In the genomic region with DNA sequence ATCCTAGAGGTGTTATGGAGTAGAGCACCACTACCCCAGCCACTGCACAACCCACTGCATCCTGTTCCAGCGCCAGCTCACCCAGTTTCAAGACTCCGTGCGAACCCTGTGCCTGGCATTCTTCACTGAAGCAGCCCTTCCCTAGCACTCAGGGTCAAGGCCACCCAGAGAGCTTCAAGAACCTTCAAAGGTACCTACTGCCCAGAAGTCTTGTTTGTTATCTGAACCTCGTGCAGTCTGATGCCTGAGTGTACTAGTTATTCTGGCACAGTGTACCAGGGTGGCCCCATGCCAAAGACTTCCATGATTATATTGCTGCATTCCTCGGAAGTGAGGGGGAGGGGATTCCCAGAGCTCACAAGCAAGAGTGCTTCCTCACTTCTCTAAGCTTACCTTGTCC, we compare ENCODE assay signal across 11 mouse cellular contexts. TPM values are rescaled to one million over a fixed set of nuclear protein-coding genes. Genes with fewer than 3 reads are reported as not detected.
DNase-seq lines count a peak whose midpoint lies in the region; ATAC-seq and TF ChIP-seq lines count a peak whose summit lies in the region.
"Had no signal": no experiment of that assay in that cellular context is flagged by ENCODE, and none has a peak within 500 bp of the region (broad histone marks: within the 10 kb centered on the region; RNA-seq: fewer than 3 reads in every experiment).

No protein-coding gene starts in this region.

- no peaks in the 10 kb centered on the region for H3K9me3 ChIP-seq in heart, postnatal 0 days (replicated peaks; ENCODE audit: control insufficient read depth, low read length)
- no peaks in the 10 kb centered on the region for H3K9me3 ChIP-seq in liver, embryonic 11.5 days (ENCODE audit: control insufficient read depth, low read length)
- H3K9me3 ChIP-seq: megakaryocyte, embryonic 14.5 days had no signal

- H3K36me3 ChIP-seq in heart, postnatal 0 days (replicated peaks; ENCODE audit: control insufficient read depth, insufficient read depth, low read length) = no peaks in the 10 kb centered on the region
- no peaks in the 10 kb centered on the region for H3K36me3 ChIP-seq in liver, embryonic 11.5 days (ENCODE audit: control insufficient read depth, insufficient read depth, low read length)

- intact Hi-C loops in heart, postnatal 36 days (cut with DNase I) = no loop called here

- peak overlapping the region; percentile 48; the same call in 1 of the 2 replicates for H3K27ac ChIP-seq in heart, postnatal 0 days (ENCODE audit: low read depth)
- H3K27ac ChIP-seq in liver, embryonic 11.5 days (ENCODE audit: low read depth, low read length) = no peak overlapping the region

- WGBS in heart, postnatal 0 days = 17% methylated on average over 5 of the region's 5 CpGs
- 65% methylated on average over 5 of the region's 5 CpGs for WGBS in liver, embryonic 11.5 days

- H3K27me3 ChIP-seq in heart, postnatal 0 days (ENCODE audit: control insufficient read depth, insufficient read depth, low read length) = no peaks in the 10 kb centered on the region
- no peaks in the 10 kb centered on the region for H3K27me3 ChIP-seq in liver, embryonic 11.5 days (replicated peaks; ENCODE audit: control insufficient read depth, insufficient read depth, low read length)

- H3K4me1 ChIP-seq in heart, postnatal 0 days (ENCODE audit: control insufficient read depth, insufficient read depth) = peaks cover 29% of the 10 kb centered on the region
- H3K4me1 ChIP-seq in liver, embryonic 11.5 days (replicated peaks; ENCODE audit: control insufficient read depth, insufficient read depth, low read length) = no peaks in the 10 kb centered on the region
- H3K4me1 ChIP-seq: megakaryocyte, embryonic 14.5 days had no signal

- TF ChIP-seq CTCF in heart, postnatal 0 days (IDR thresholded peaks at IDR 0.05; ENCODE audit: low read depth) = no peak

- peak; percentile 78 for ATAC-seq in heart, postnatal 0 days (ENCODE audit: insufficient read depth, low read depth)
- no peak for ATAC-seq in liver, embryonic 11.5 days (replicated peaks; ENCODE audit: low FRiP score)

- H3K4me3 ChIP-seq in heart, postnatal 0 days (ENCODE audit: low read depth, low read length) = no peak overlapping the region
- H3K4me3 ChIP-seq in liver, embryonic 11.5 days (ENCODE audit: low read depth, low read length) = no peak overlapping the region

- H3K9ac ChIP-seq in heart, postnatal 0 days (replicated peaks; ENCODE audit: low read depth, low read length) = no peak overlapping the region
- no peak overlapping the region for H3K9ac ChIP-seq in liver, embryonic 11.5 days (ENCODE audit: low read depth, low read length)

- H3K4me2 ChIP-seq in heart, postnatal 0 days (ENCODE audit: low read depth, low read length) = no peak overlapping the region
- no peak overlapping the region for H3K4me2 ChIP-seq in liver, embryonic 11.5 days

- DNase-seq in heart, postnatal 0 days (ENCODE audit: low spot score) = peak; percentile 54
- DNase-seq in heart, postnatal 36 days = no peak
- DNase-seq in MN1 (ENCODE audit: low spot score) = peak; percentile 30
- peak; percentile 88 for DNase-seq in adrenal gland, postnatal 14 days
- peak; percentile 43 to 48 for DNase-seq in kidney, postnatal 4 days
- no peak for DNase-seq in spleen, postnatal 10 days (ENCODE audit: low spot score in 2 of 2)
- no peak for DNase-seq in embryo, embryonic 10 days (ENCODE audit: low spot score)
- no peak for DNase-seq in liver, embryonic 11.5 days (ENCODE audit: low spot score)

- TF ChIP-seq EP300 in heart, postnatal 0 days (IDR thresholded peaks at IDR 0.05; ENCODE audit: low read depth) = peak; percentile 78

RNA-seq across cellular contexts. Expression of a gene that starts 38.1 kb away (rescaled TPM):
- total RNA-seq in heart, postnatal 0 days (2014; rRNA removed; ENCODE audit: low replicate concordance) = 15.6 and 16.4 TPM in 2 replicates
- 7.2 and 7.3 TPM in 2 replicates for polyA plus RNA-seq in heart, postnatal 0 days (2015; fragmentation: Nextera tagmentation; extraction: Ambion mirVana)
- total RNA-seq in heart, postnatal 36 days (2021) = 1 to 10 TPM; 1.7 to 2.0 TPM
- total RNA-seq in adrenal gland, postnatal 14 days (2021) = 18.5 and 25.5 TPM in 2 replicates
- 2.2 TPM in 2 replicates for polyA plus RNA-seq in liver, embryonic 11.5 days (2014; fragmentation: Nextera tagmentation; extraction: Ambion mirVana)
- total RNA-seq: MEL had no signal

RNA-seq across cellular contexts. Expression of a gene that starts 57.6 kb away (rescaled TPM):
- total RNA-seq in heart, postnatal 0 days (2014; rRNA removed; ENCODE audit: low replicate concordance) = not detected in 2 replicates
- not detected in 2 replicates for polyA plus RNA-seq in heart, postnatal 0 days (2015; fragmentation: Nextera tagmentation; extraction: Ambion mirVana)
- not detected for total RNA-seq in heart, postnatal 36 days (2021)
- total RNA-seq in adrenal gland, postnatal 14 days (2021) = not detected in 2 replicates
- not detected in 2 replicates for polyA plus RNA-seq in liver, embryonic 11.5 days (2014; fragmentation: Nextera tagmentation; extraction: Ambion mirVana)
- total RNA-seq: MEL had no signal
- polyA plus RNA-seq: embryonic facial prominence, embryonic 11.5 days had no signal

Comparison
In these comparisons a context has a peak if more than half of its experiments do, and no peak if none do; other contexts are left out.
1. DNase-seq: peak in heart, postnatal 0 days (single experiment), MN1 (single experiment), adrenal gland, postnatal 14 days (single experiment) and kidney, postnatal 4 days (2 of 2); none in heart, postnatal 36 days (0 of 2), spleen, postnatal 10 days (0 of 2), embryo, embryonic 10 days (single experiment) and liver, embryonic 11.5 days (single experiment).